Mouse (Mus musculus) heart, postnatal 36 days (tissue): ENCODE measurements around the gene Zcchc13. TPM values are rescaled to one million over a fixed set of nuclear protein-coding genes. Genes with fewer than 3 reads are reported as not detected.
"Not testable (repeated sequence)": the region's sequence is repeated elsewhere in the genome, so short reads cannot be mapped to it uniquely, and the experiment has no call there.

Source experiments
- DNase-seq, 2 experiments: peaks; one replicate each; pipeline ENCODE4 v3.0.0; 2021 to 2022
- intact Hi-C: fragments of 180-260 bp; cut with DNase I; formaldehyde crosslinking; loops from one replicate; pipeline ENCODE4 v1.15.1; 2025
- total RNA-seq, 2 experiments: library from RNA; stranded (reverse); gene quantifications; 2 replicates each; pipeline ENCODE4 v1.2.3; 2021

Zcchc13 gene
- total RNA-seq, 2 experiments from 2014 or later: not detected

GRCm38 (mm10) chrX:103633895-103634294 lies 3.5 kb downstream of the Zcchc13 start:
- no peak for DNase-seq
- intact Hi-C loops: no loop called here

DNA sequence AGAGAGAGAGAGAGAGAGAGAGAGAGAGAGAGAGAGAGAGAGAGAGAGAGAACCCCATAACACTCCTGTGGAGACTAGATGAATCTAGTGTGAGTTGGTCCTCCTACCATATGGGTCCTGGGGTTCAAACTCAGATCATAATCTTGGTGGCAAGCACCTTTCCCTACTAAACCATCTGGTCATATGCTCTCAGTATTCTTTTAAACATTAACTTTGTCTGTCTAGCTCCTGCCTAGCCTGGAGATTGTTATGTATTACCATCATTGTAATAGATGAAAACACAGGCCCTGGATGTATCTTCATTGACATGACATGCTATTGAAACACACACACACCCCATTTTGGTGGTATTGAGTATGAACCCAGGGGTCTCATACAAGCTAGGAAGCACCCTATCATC lies 5.6 kb downstream of the Zcchc13 start:
- intact Hi-C loops: no loop called here
- DNase-seq: no peak

DNA sequence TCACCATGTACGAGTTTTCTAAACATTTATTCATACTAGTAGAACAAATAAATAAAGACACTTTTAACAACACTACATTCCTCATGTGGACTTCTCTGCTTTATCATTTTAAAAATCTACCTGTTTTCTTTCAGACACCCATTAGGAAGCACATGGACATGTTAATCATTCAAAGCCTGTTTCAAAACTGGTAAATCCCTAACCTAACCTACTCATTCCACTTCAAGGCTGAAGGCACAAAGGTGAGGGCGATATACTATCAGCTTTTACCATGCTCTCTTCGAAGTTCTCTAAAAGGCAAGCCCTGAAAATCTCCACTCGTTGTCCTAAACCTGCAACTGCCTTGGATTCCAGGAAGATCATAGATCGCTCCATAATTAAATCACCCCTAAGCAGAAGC lies 8.2 kb downstream of the Zcchc13 start:
- intact Hi-C loops: no loop called here
- DNase-seq: no peak

GRCm38 (mm10) chrX:103644301-103644700 lies 13.9 kb downstream of the Zcchc13 start:
- DNase-seq: no peak
- intact Hi-C loops: no loop called here

DNA sequence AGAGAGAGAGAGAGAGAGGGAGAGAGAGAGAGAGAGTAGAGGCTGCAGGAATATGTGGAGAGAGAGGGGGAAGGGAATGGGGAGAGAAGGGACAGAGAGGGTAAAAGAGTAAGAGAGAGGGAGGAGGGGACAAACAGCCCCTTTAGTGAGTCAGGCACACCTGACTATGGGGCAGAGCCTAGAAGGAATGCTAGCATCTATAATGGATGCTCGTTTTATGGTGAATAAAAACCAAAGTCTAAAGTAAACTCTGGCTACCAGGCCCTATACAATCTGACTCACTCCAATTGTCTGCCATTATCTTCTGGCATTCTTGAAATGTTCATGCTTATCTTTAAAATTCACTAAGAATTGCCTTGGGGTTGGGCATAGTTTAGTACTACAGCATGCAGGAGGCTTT lies 21.7 kb downstream of the Zcchc13 start:
- DNase-seq: no peak
- intact Hi-C loops: no loop called here

GRCm38 (mm10) chrX:103653021-103653420 lies 22.6 kb downstream of the Zcchc13 start:
- intact Hi-C loops: no loop called here
- DNase-seq: no peak

DNA sequence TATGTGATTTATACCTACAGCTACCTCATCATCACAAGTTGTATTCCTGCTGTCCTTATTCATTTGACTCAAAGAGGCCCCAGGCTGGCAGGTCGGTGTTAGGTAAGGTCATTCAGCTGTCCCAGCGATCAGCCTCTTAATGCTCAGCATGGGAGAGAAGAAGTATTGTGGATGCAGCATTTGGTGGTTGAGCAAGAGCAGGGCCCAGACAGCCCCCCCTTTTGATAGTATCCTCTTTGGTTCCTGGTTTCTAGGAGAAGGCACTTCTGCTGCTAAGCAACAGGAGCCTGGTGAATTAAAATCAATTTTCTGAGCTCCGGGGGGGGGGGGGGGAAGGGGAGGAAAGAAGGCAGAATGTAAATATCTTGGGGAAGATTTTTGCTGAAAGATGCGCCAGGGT lies 28.6 kb downstream of the Zcchc13 start:
- DNase-seq: no peak
- intact Hi-C loops: no loop called here

GRCm38 (mm10) chrX:103664445-103664844 lies 34.1 kb downstream of the Zcchc13 start:
- DNase-seq, intact Hi-C loops: not testable (repeated sequence)

- intact Hi-C loops: no loop called here
- no peak for DNase-seq
These were observed 39.9 kb downstream of the Zcchc13 start for GRCm38 (mm10) chrX:103670245-103670644.

DNA sequence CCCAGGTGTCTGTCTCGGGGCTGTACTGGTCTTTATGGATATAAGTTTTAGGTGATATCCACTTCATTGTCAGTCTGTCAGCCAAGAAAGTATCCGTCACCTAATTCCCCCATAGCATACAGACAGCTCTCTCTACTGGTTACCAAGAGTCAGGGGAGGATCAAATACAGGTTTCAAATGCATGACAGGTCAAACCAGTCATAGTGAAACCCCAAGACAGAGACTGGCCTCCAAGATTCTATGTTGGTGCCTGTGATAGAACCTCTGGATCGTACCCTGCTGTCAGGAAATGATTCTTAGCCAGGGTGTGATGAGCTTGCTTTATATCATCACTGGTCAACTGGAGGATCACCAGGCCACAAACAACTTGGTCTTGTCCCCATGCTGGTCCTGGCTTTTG lies 43.4 kb downstream of the Zcchc13 start:
- intact Hi-C loops: loop anchor here (2.0 kb wide), 1 partner anchor 189 kb away; no protein-coding TSS in a partner anchor
- no peak for DNase-seq

DNA sequence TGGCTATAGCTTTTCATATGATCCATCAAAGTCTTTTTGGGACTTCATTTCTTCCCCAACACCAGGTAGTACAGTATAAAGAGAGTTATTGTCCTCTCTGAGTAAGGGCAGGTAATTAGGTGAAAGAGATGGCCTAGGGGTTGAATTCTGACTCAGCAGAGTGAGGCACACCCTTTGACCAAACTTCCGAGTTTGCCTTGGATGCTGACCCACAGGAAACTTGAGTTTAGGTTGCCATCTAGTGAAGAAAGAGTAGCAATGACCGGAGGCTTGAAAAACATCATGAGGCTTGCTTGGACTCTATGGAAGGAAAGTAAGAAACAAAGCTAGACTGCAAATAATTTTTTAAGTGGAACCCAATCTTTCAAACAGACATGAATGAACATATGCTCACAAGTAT lies 44.3 kb downstream of the Zcchc13 start:
- DNase-seq: peak in 1 of 2 experiments; percentile 9
- intact Hi-C loops: loop anchor here (2.0 kb wide), 1 partner anchor 190 kb away; no protein-coding TSS in a partner anchor

Other genes with a start within 250 kb of the Zcchc13 start
- gene Tsx, start 216.1 kb upstream of the Zcchc13 start, total RNA-seq: not detected
- not detected for gene Gm26992, start 208.6 kb upstream of the Zcchc13 start, total RNA-seq
- 1 to 10 TPM; 6.6 to 7.5 TPM for gene Slc16a2, start 191.4 kb downstream of the Zcchc13 start, total RNA-seq